ENCODE assay signal across 23 mouse cellular contexts in genomic region chr3:125746367-125746766, GRCm38 (mm10).
DNase-seq lines count a peak whose midpoint lies in the region; ATAC-seq lines count a peak whose summit lies in the region.
"Had no signal": no experiment of that assay in that cellular context is flagged by ENCODE, and none has a peak within 500 bp of the region (broad histone marks: within the 10 kb centered on the region; RNA-seq: fewer than 3 reads in every experiment).

No protein-coding gene starts in this region.

- no peaks in the 10 kb centered on the region for H3K36me3 ChIP-seq in hindbrain, embryonic 12.5 days
- no peaks in the 10 kb centered on the region for H3K36me3 ChIP-seq in hindbrain, embryonic 13.5 days
- H3K36me3 ChIP-seq in midbrain, embryonic 12.5 days: no peaks in the 10 kb centered on the region
- H3K36me3 ChIP-seq in midbrain, embryonic 13.5 days: no peaks in the 10 kb centered on the region
- H3K36me3 ChIP-seq: embryonic facial prominence, embryonic 13.5 days; embryonic facial prominence, embryonic 15.5 days; forebrain, embryonic 10.5 days; forebrain, embryonic 12.5 days had no signal

- no peak overlapping the region for H3K27ac ChIP-seq in hindbrain, embryonic 12.5 days
- H3K27ac ChIP-seq in hindbrain, embryonic 13.5 days: no peak overlapping the region
- no peak overlapping the region for H3K27ac ChIP-seq in midbrain, embryonic 12.5 days (replicated peaks)
- no peak overlapping the region for H3K27ac ChIP-seq in midbrain, embryonic 13.5 days
- H3K27ac ChIP-seq: embryonic facial prominence, embryonic 13.5 days; embryonic facial prominence, embryonic 15.5 days; forebrain, embryonic 10.5 days; forebrain, embryonic 12.5 days had no signal

- 0 out of 2 replicates have a peak, but pooled peaks have one; percentile 52 for ATAC-seq in hindbrain, embryonic 12.5 days (ENCODE audit: low FRiP score)
- no peak for ATAC-seq in hindbrain, embryonic 13.5 days (ENCODE audit: low FRiP score)
- ATAC-seq in midbrain, embryonic 12.5 days (ENCODE audit: low FRiP score, low read depth): peak; percentile 66
- no peak for ATAC-seq in midbrain, embryonic 13.5 days
- ATAC-seq: forebrain, embryonic 14.5 days had no signal

- no peaks in the 10 kb centered on the region for H3K4me1 ChIP-seq in hindbrain, embryonic 12.5 days
- H3K4me1 ChIP-seq in hindbrain, embryonic 13.5 days (replicated peaks): no peaks in the 10 kb centered on the region
- no peaks in the 10 kb centered on the region for H3K4me1 ChIP-seq in midbrain, embryonic 12.5 days
- no peaks in the 10 kb centered on the region for H3K4me1 ChIP-seq in midbrain, embryonic 13.5 days (replicated peaks)
- H3K4me1 ChIP-seq: embryonic facial prominence, embryonic 13.5 days; embryonic facial prominence, embryonic 15.5 days; forebrain, embryonic 10.5 days; forebrain, embryonic 12.5 days had no signal

- no peak overlapping the region for H3K4me3 ChIP-seq in hindbrain, embryonic 12.5 days
- no peak overlapping the region for H3K4me3 ChIP-seq in hindbrain, embryonic 13.5 days
- no peak overlapping the region for H3K4me3 ChIP-seq in midbrain, embryonic 12.5 days
- H3K4me3 ChIP-seq in midbrain, embryonic 13.5 days (replicated peaks): no peak overlapping the region
- H3K4me3 ChIP-seq: embryonic facial prominence, embryonic 13.5 days; embryonic facial prominence, embryonic 15.5 days; erythroblast, embryonic 14.5 days; forebrain, embryonic 10.5 days; forebrain, embryonic 12.5 days had no signal

- H3K4me2 ChIP-seq in hindbrain, embryonic 12.5 days (replicated peaks): no peak overlapping the region
- H3K4me2 ChIP-seq in hindbrain, embryonic 13.5 days: no peak overlapping the region
- H3K4me2 ChIP-seq in midbrain, embryonic 12.5 days (replicated peaks): no peak overlapping the region
- no peak overlapping the region for H3K4me2 ChIP-seq in midbrain, embryonic 13.5 days (replicated peaks)
- H3K4me2 ChIP-seq: embryonic facial prominence, embryonic 13.5 days; embryonic facial prominence, embryonic 15.5 days; forebrain, embryonic 12.5 days had no signal

- H3K27me3 ChIP-seq in hindbrain, embryonic 12.5 days: no peaks in the 10 kb centered on the region
- H3K27me3 ChIP-seq in hindbrain, embryonic 13.5 days: no peaks in the 10 kb centered on the region
- H3K27me3 ChIP-seq in midbrain, embryonic 12.5 days: no peaks in the 10 kb centered on the region
- no peaks in the 10 kb centered on the region for H3K27me3 ChIP-seq in midbrain, embryonic 13.5 days
- H3K27me3 ChIP-seq: embryonic facial prominence, embryonic 13.5 days; embryonic facial prominence, embryonic 15.5 days; forebrain, embryonic 12.5 days had no signal

- WGBS in hindbrain, embryonic 12.5 days: 50% methylated on average over 3 of the region's 3 CpGs
- 44% methylated on average over 3 of the region's 3 CpGs for WGBS in hindbrain, embryonic 13.5 days
- WGBS in midbrain, embryonic 12.5 days: 66% methylated on average over 3 of the region's 3 CpGs
- WGBS in midbrain, embryonic 13.5 days: 47% methylated on average over 3 of the region's 3 CpGs

- peak; percentile 2 for DNase-seq in retina, embryonic 14.5 days (ENCODE audit: low spot score)
- DNase-seq in retina, postnatal 1 day: peak; percentile 9
- no peak for DNase-seq in frontal cortex, postnatal 14 days (ENCODE audit: low spot score in 2 of 2)
- DNase-seq: adrenal gland, adult 2 months; adrenal gland, postnatal 10 days; adrenal gland, postnatal 25 days; cerebellum, adult 11 months; cerebellum, adult 18-20 months; cerebellum, adult 8-10 months; cerebellum, adult 9-11 months; cerebellum, postnatal 14 days; cerebellum, postnatal 36 days; embryo, embryonic 11 days had no signal

- no peaks in the 10 kb centered on the region for H3K9me3 ChIP-seq in hindbrain, embryonic 12.5 days (replicated peaks)
- H3K9me3 ChIP-seq in hindbrain, embryonic 13.5 days: no peaks in the 10 kb centered on the region
- H3K9me3 ChIP-seq in midbrain, embryonic 12.5 days: no peaks in the 10 kb centered on the region
- no peaks in the 10 kb centered on the region for H3K9me3 ChIP-seq in midbrain, embryonic 13.5 days
- H3K9me3 ChIP-seq: embryonic facial prominence, embryonic 13.5 days; embryonic facial prominence, embryonic 15.5 days; forebrain, embryonic 10.5 days; forebrain, embryonic 12.5 days had no signal

- H3K9ac ChIP-seq in hindbrain, embryonic 12.5 days: no peak overlapping the region
- no peak overlapping the region for H3K9ac ChIP-seq in hindbrain, embryonic 13.5 days
- H3K9ac ChIP-seq in midbrain, embryonic 12.5 days (replicated peaks): no peak overlapping the region
- H3K9ac ChIP-seq in midbrain, embryonic 13.5 days (replicated peaks): no peak overlapping the region
- H3K9ac ChIP-seq: embryonic facial prominence, embryonic 13.5 days; embryonic facial prominence, embryonic 15.5 days; forebrain, embryonic 12.5 days had no signal

Comparison
In these comparisons a context has a peak if more than half of its experiments do, and no peak if none do; other contexts are left out.
1. ATAC-seq: peak in hindbrain, embryonic 12.5 days (single experiment) and midbrain, embryonic 12.5 days (single experiment); none in hindbrain, embryonic 13.5 days (single experiment) and midbrain, embryonic 13.5 days (single experiment).
2. DNase-seq: peak in retina, embryonic 14.5 days (single experiment) and retina, postnatal 1 day (single experiment); none in frontal cortex, postnatal 14 days (0 of 2).